Mouse (Mus musculus) subcutaneous adipose tissue, adult 2 months (tissue): ENCODE results near the gene Matn3. TPM values are rescaled to one million over a fixed set of nuclear protein-coding genes. Genes with fewer than 3 reads are reported as not detected.

ENCODE experiments used
- polyA plus RNA-seq: library from polyadenylated mRNA; depleted of rRNA; stranded (reverse); fragments of >200 nt; gene quantifications from 2 replicates; pipeline ENCODE4 v1.2.3, GENCODE M21; 2012; ENCODE audit warnings: low replicate concordance; rRNA removed

Matn3 gene
- polyA plus RNA-seq, result not detected in 2 replicates

DNA sequence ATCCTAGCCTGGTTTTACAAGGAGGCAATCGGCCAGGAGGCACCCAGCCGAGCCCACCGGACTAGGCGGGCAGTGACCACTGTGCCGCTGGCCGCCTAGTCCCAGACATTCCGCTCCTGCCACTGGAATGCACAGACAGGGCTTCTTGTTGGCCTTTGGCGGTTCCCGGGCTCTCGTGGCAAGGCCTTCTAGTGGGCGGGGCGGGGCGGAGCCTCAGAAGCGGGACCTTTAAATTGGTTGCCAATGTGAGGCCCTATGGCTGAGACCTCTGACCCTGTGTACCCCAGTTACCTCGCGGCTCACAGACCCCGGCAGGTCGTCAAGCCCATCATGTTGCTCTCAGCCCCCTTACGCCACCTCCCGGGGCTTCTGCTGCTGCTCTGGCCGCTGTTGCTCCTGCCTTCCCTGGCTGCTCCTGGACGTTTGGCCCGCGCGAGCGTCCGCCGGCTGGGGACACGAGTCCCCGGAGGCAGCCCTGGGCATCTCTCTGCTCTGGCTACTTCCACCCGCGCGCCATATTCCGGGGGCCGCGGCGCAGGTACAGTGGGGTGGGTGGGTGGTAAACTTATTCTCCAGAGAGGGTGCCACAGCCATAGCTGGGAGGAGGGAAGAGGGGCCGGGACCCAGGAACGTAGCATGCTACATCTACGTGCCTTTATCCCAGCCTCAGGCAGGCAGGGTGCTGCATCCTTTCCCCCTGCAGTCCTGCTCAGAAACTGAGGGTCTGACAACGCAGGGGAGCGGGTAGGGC lies at the start of gene Matn3:
TSS of gene Matn3 (plus strand) at position 216 of the 751 bp plus-strand sequence.

DNA sequence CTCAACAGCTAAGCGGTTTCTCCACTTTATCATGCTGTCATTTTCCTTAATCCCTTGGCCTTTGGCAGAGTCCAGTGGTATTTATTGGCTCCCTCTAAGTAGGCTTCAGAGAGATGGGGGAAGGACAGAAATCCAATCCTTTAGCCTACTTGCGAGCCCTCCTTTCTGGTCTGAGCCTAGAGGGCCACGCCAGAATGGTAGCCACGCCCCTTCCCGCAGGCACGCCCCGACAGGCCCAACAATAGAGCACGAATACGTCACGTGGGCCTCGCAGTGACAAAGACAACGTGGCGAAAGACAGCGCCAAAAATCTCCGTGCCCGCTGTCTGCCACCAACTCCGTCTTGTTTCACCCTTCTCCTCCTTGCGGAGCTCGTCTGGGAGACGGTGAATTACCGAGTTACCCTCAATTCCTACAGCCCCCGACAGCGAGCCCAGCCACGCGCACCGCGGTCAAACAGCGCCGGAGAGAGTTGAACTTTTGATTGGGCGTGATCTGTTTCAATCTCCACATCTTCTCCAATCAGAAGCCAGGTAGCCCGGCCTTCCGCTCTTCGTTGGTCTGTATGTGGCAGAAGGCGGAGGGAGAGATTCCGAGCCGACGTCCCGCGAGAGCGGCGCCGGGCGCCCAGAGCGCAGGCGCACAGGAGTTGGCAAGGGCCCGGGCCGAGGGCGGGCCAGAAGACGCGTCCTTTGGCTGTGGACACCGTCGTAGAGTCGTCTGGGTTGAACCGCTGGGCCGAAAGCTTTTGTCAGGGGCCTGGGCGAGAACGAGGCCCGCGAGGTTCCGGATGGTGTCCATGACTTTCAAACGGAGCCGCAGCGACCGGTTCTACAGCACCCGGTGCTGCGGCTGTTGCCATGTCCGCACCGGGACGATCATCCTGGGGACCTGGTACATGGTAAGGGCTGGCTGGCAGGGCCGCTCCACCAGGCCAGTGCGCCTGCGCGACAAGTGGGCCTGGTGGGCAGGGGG lies 26.0 kb upstream of the Matn3 start, which contains the start of gene Laptm4a:
TSS of gene Laptm4a (plus strand) at position 271 of the 975 bp plus-strand sequence.

DNA sequence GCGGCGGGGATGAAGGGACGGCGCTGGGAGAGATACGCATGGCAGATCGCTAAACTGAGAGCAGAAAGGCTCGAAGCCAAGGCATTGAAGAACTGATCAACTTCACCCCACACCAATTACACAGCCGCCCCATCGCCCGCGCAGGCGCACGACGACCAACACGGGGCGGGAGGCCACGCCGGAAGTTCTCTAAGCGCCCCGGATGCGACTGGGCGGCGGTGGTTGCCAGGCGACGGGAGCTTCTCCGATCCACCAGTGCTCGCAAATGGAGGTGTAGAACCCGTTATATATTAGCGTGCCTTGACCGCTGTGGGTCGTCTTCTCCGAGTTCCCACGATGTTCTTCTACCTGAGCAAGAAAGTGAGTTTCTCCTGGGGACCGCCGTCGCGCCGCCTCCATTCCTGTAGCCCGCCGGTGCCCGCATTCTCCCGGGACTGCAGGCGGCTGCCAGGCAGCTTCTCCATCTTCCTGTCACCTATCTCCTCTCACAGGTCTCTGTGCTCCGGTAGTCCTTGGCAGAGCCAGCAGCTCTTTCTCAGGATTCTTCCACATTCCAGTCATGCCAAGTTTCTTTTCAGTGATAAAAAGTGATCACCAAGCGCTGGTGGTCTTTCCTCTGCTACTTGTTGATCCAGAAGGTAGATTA lies 26.2 kb downstream of the Matn3 start, which contains the start of gene Wdr35:
TSS of gene Wdr35 (plus strand) at position 73 of the 646 bp plus-strand sequence.

Other genes with a start within 250 kb of the Matn3 start
- 24.4 and 87.3 TPM in 2 replicates for gene Sdc1, start 176.6 kb upstream of the Matn3 start, polyA plus RNA-seq
- gene Laptm4a, start 26.3 kb upstream of the Matn3 start, polyA plus RNA-seq, result 402 and 502 TPM in 2 replicates
- 2.5 and 6.0 TPM in 2 replicates for gene Wdr35, start 26.0 kb downstream of the Matn3 start, polyA plus RNA-seq
- gene Ttc32, start 82.1 kb downstream of the Matn3 start, polyA plus RNA-seq, result 8.0 and 9.0 TPM in 2 replicates